Mouse (Mus musculus) neural tube, embryonic 12.5 days (tissue): Measurements from ENCODE around the gene Fam19a5. TPM values are rescaled to one million over a fixed set of nuclear protein-coding genes. Genes with fewer than 3 reads are reported as not detected.
A peak's percentile ranks its signal among the peaks of the same experiment; 100 is the strongest.

ENCODE experiments used
- ATAC-seq: fragments of 200-750 bp; cut with Nextera tagmentation; 2 replicates; pipeline ENCODE4 v1.8.0; 2017; ENCODE audit warnings: low read depth, mild to moderate bottlenecking, moderate TSS enrichment, moderate library complexity; ENCODE audit not compliant: low FRiP score
- H3K27ac ChIP-seq: fragments of 300-500 bp; sonication (generic); 2 replicates; pipeline ENCODE4 v1.5.1; 2016
- H3K27me3 ChIP-seq: fragments of 300-500 bp; sonication (generic); replicated peaks from 2 replicates; pipeline ENCODE4 v1.6.1; 2016; ENCODE audit warnings: mild to moderate bottlenecking
- H3K36me3 ChIP-seq: fragments of 300-500 bp; sonication (generic); 2 replicates; pipeline ENCODE4 v1.6.1; 2016; ENCODE audit warnings: mild to moderate bottlenecking
- H3K4me1 ChIP-seq: fragments of 300-500 bp; sonication (generic); 2 replicates; pipeline ENCODE4 v1.6.1; 2016
- H3K4me2 ChIP-seq: fragments of 300-500 bp; sonication (generic); replicated peaks from 2 replicates; pipeline ENCODE4 v1.6.1; 2016; ENCODE audit warnings: mild to moderate bottlenecking
- H3K4me3 ChIP-seq: fragments of 300-500 bp; sonication (generic); 2 replicates; pipeline ENCODE4 v1.5.1; 2016
- H3K9ac ChIP-seq: fragments of 300-500 bp; sonication (generic); 2 replicates; pipeline ENCODE4 v1.6.1; 2016; ENCODE audit warnings: mild to moderate bottlenecking
- H3K9me3 ChIP-seq: fragments of 300-500 bp; sonication (generic); 2 replicates; pipeline ENCODE4 v1.6.1; 2016; ENCODE audit warnings: mild to moderate bottlenecking
- WGBS: fragments of 180-500 bp; shearing (Covaris S2); methylation state at CpG from one replicate; pipeline ENCODE4 v1.1.7; 2016; 5-methylcytosine and 5-hydroxymethylcytosine counted together
- polyA plus RNA-seq: library from polyadenylated mRNA; unstranded; fragments of >200 nt; fragmentation: Nextera tagmentation; extraction: Ambion mirVana; gene quantifications from 2 replicates; pipeline ENCODE4 v1.2.1, GENCODE M21; 2016

The Fam19a5 gene
- polyA plus RNA-seq, 1 experiment from 2014 or later, result 13.6 TPM

GRCm38 (mm10) chr15:87638270-87638669 lies 94.2 kb downstream of the Fam19a5 start:
- H3K27me3 ChIP-seq, result no peaks in the 10 kb centered on the region
- no peak overlapping the region for H3K9ac ChIP-seq
- 31% methylated on average over 11 of the region's 11 CpGs for WGBS
- no peak overlapping the region for H3K27ac ChIP-seq
- no peak for ATAC-seq
- no peak overlapping the region for H3K4me3 ChIP-seq
- H3K36me3 ChIP-seq, result no peaks in the 10 kb centered on the region; the same call in 1 of the 2 replicates
- H3K4me1 ChIP-seq, result 0 out of 2 replicates have a peak, but pooled peaks cover 7% of the 10 kb centered on the region
- no peak overlapping the region for H3K4me2 ChIP-seq
- peaks cover 4% of the 10 kb centered on the region; the same call in 1 of the 2 replicates for H3K9me3 ChIP-seq

- Histone ChIP-seq H3K9me3 (peaks cover 3% of the 10 kb centered on the region; the same call in 1 of the 2 replicates), H3K4me3 (no peak overlapping the region), H3K27ac (no peak overlapping the region), H3K4me2 (no peak overlapping the region), H3K4me1 (peaks cover 22% of the 10 kb centered on the region), H3K36me3 (no peaks in the 10 kb centered on the region), H3K27me3 (no peaks in the 10 kb centered on the region), H3K9ac (no peak overlapping the region)
- 74% methylated on average over 5 of the region's 5 CpGs for WGBS
- ATAC-seq, result no peak
Observed at GRCm38 (mm10) chr15:87646313-87647061, 102.4 kb downstream of the Fam19a5 start.

- Histone ChIP-seq H3K27me3 (no peaks in the 10 kb centered on the region), H3K9ac (no peak overlapping the region), H3K4me1 (peaks cover 22% of the 10 kb centered on the region), H3K27ac (no peak overlapping the region), H3K36me3 (no peaks in the 10 kb centered on the region), H3K4me3 (no peak overlapping the region), H3K4me2 (no peak overlapping the region), H3K9me3 (no peaks in the 10 kb centered on the region)
- WGBS, result 52% methylated on average over 2 of the region's 2 CpGs
- ATAC-seq, result no peak
Observed at GRCm38 (mm10) chr15:87649651-87650050, 105.6 kb downstream of the Fam19a5 start.

GRCm38 (mm10) chr15:87654551-87654950 lies 110.5 kb downstream of the Fam19a5 start:
- no peaks in the 10 kb centered on the region for H3K9me3 ChIP-seq
- ATAC-seq, result no peak
- H3K27ac ChIP-seq, result no peak overlapping the region
- H3K27me3 ChIP-seq, result no peaks in the 10 kb centered on the region
- H3K4me2 ChIP-seq, result no peak overlapping the region
- 64% methylated on average over 6 of the region's 6 CpGs for WGBS
- H3K36me3 ChIP-seq, result no peaks in the 10 kb centered on the region
- no peak overlapping the region for H3K4me3 ChIP-seq
- H3K9ac ChIP-seq, result no peak overlapping the region
- peaks cover 12% of the 10 kb centered on the region for H3K4me1 ChIP-seq

GRCm38 (mm10) chr15:87656496-87657155 lies 112.5 kb downstream of the Fam19a5 start:
- Histone ChIP-seq H3K36me3 (no peaks in the 10 kb centered on the region), H3K27me3 (no peaks in the 10 kb centered on the region), H3K4me1 (peaks cover 9% of the 10 kb centered on the region), H3K4me2 (peak overlapping the region; percentile 18; the same call in 1 of the 2 replicates), H3K9ac (no peak overlapping the region), H3K4me3 (no peak overlapping the region), H3K9me3 (no peaks in the 10 kb centered on the region), H3K27ac (no peak overlapping the region)
- ATAC-seq, result no peak
- 22% methylated on average over 20 of the region's 20 CpGs for WGBS

GRCm38 (mm10) chr15:87659729-87660128 lies 115.6 kb downstream of the Fam19a5 start:
- Histone ChIP-seq H3K4me2 (no peak overlapping the region), H3K9me3 (peaks cover 3% of the 10 kb centered on the region; the same call in 1 of the 2 replicates), H3K36me3 (no peaks in the 10 kb centered on the region), H3K27me3 (no peaks in the 10 kb centered on the region), H3K4me1 (peaks cover 9% of the 10 kb centered on the region), H3K27ac (no peak overlapping the region), H3K9ac (no peak overlapping the region), H3K4me3 (no peak overlapping the region)
- WGBS, result 91% methylated on average over 6 of the region's 6 CpGs
- no peak for ATAC-seq

- H3K9me3 ChIP-seq, result peaks cover 4% of the 10 kb centered on the region; the same call in 1 of the 2 replicates
- H3K36me3 ChIP-seq, result no peaks in the 10 kb centered on the region
- no peak for ATAC-seq
- no peak overlapping the region for H3K9ac ChIP-seq
- no peak overlapping the region for H3K27ac ChIP-seq
- no peak overlapping the region for H3K4me3 ChIP-seq
- H3K27me3 ChIP-seq, result no peaks in the 10 kb centered on the region
- 87% methylated on average over 7 of the region's 7 CpGs for WGBS
- H3K4me2 ChIP-seq, result no peak overlapping the region
- H3K4me1 ChIP-seq, result no peaks in the 10 kb centered on the region
Observed at GRCm38 (mm10) chr15:87661954-87662353, 117.9 kb downstream of the Fam19a5 start.

GRCm38 (mm10) chr15:87666041-87666750 lies 122.1 kb downstream of the Fam19a5 start:
- no peak overlapping the region for H3K9ac ChIP-seq
- no peak overlapping the region for H3K27ac ChIP-seq
- 85% methylated on average over 13 of the region's 13 CpGs for WGBS
- no peaks in the 10 kb centered on the region for H3K27me3 ChIP-seq
- no peaks in the 10 kb centered on the region for H3K4me1 ChIP-seq
- H3K4me3 ChIP-seq, result no peak overlapping the region
- H3K4me2 ChIP-seq, result no peak overlapping the region
- no peaks in the 10 kb centered on the region for H3K36me3 ChIP-seq
- no peak for ATAC-seq
- peaks cover 4% of the 10 kb centered on the region; the same call in 1 of the 2 replicates for H3K9me3 ChIP-seq

GRCm38 (mm10) chr15:87667416-87667815 lies 123.3 kb downstream of the Fam19a5 start:
- H3K9ac ChIP-seq, result no peak overlapping the region
- no peak for ATAC-seq
- peaks cover 9% of the 10 kb centered on the region for H3K4me1 ChIP-seq
- WGBS, result 71% methylated on average over 7 of the region's 7 CpGs
- H3K9me3 ChIP-seq, result peaks cover 4% of the 10 kb centered on the region; the same call in 1 of the 2 replicates
- H3K4me2 ChIP-seq, result no peak overlapping the region
- no peak overlapping the region for H3K4me3 ChIP-seq
- H3K27ac ChIP-seq, result no peak overlapping the region
- no peaks in the 10 kb centered on the region for H3K36me3 ChIP-seq
- no peaks in the 10 kb centered on the region for H3K27me3 ChIP-seq

- H3K9ac ChIP-seq, result no peak overlapping the region
- no peak overlapping the region for H3K4me2 ChIP-seq
- H3K4me1 ChIP-seq, result peaks cover 14% of the 10 kb centered on the region
- no peak for ATAC-seq
- H3K9me3 ChIP-seq, result peaks cover 4% of the 10 kb centered on the region; the same call in 1 of the 2 replicates
- H3K4me3 ChIP-seq, result no peak overlapping the region
- 79% methylated on average over 5 of the region's 5 CpGs for WGBS
- H3K27ac ChIP-seq, result no peak overlapping the region
- H3K36me3 ChIP-seq, result no peaks in the 10 kb centered on the region
- H3K27me3 ChIP-seq, result no peaks in the 10 kb centered on the region
Observed at GRCm38 (mm10) chr15:87668112-87668511, 124.0 kb downstream of the Fam19a5 start.

GRCm38 (mm10) chr15:87671929-87672328 lies 127.8 kb downstream of the Fam19a5 start:
- WGBS, result 50% methylated on average over 9 of the region's 9 CpGs
- no peak for ATAC-seq
- Histone ChIP-seq H3K36me3 (no peaks in the 10 kb centered on the region), H3K27ac (no peak overlapping the region), H3K9ac (no peak overlapping the region), H3K4me2 (no peak overlapping the region), H3K27me3 (no peaks in the 10 kb centered on the region), H3K4me3 (no peak overlapping the region), H3K4me1 (peaks cover 14% of the 10 kb centered on the region), H3K9me3 (no peaks in the 10 kb centered on the region)

GRCm38 (mm10) chr15:87678711-87679110 lies 134.6 kb downstream of the Fam19a5 start:
- Histone ChIP-seq H3K4me2 (no peak overlapping the region), H3K9ac (no peak overlapping the region), H3K27me3 (no peaks in the 10 kb centered on the region), H3K36me3 (no peaks in the 10 kb centered on the region), H3K27ac (no peak overlapping the region), H3K9me3 (no peaks in the 10 kb centered on the region), H3K4me3 (no peak overlapping the region), H3K4me1 (no peaks in the 10 kb centered on the region)
- no peak for ATAC-seq
- 56% methylated on average over 6 of the region's 6 CpGs for WGBS
